Mouse (Mus musculus): ENCODE results near the gene Fkbp9. TPM values are rescaled to one million over a fixed set of nuclear protein-coding genes. Genes with fewer than 3 reads are reported as not detected.

Gene Fkbp9
- total RNA-seq, 1 experiment from 2014 or later, result 28.7 TPM

GRCm38 (mm10) chr6:56917578-56918368 lies 85.9 kb downstream of the Fkbp9 start:
- peak; percentile 12 to 21; a peak in 2 of 4 replicates for ATAC-seq (replicated peaks in 1 of 2; ENCODE audit: insufficient read depth in 1 of 2, low FRiP score in 2 of 2, low TSS enrichment in 1 of 2, low read depth in 1 of 2, poor library complexity in 2 of 2, severe bottlenecking in 2 of 2)

- no peak for ATAC-seq (replicated peaks in 1 of 2; ENCODE audit: insufficient read depth in 1 of 2, low FRiP score in 2 of 2, low TSS enrichment in 1 of 2, low read depth in 1 of 2, poor library complexity in 2 of 2, severe bottlenecking in 2 of 2)
Measured at GRCm38 (mm10) chr6:56919330-56920044, 87.6 kb downstream of the Fkbp9 start.

GRCm38 (mm10) chr6:56920222-56921092 lies 88.6 kb downstream of the Fkbp9 start:
- no peak for ATAC-seq (replicated peaks in 1 of 2; ENCODE audit: insufficient read depth in 1 of 2, low FRiP score in 2 of 2, low TSS enrichment in 1 of 2, low read depth in 1 of 2, poor library complexity in 2 of 2, severe bottlenecking in 2 of 2)

GRCm38 (mm10) chr6:56923331-56923725 lies 91.5 kb downstream of the Fkbp9 start:
- no peak for ATAC-seq (replicated peaks in 1 of 2; ENCODE audit: insufficient read depth in 1 of 2, low FRiP score in 2 of 2, low TSS enrichment in 1 of 2, low read depth in 1 of 2, poor library complexity in 2 of 2, severe bottlenecking in 2 of 2)

- peak; percentile 92 to 95 for ATAC-seq (replicated peaks in 1 of 2; ENCODE audit: insufficient read depth in 1 of 2, low FRiP score in 2 of 2, low TSS enrichment in 1 of 2, low read depth in 1 of 2, poor library complexity in 2 of 2, severe bottlenecking in 2 of 2)
Measured at GRCm38 (mm10) chr6:56923726-56924707, 92.2 kb downstream of the Fkbp9 start, which contains the start of the genes Nt5c3 and Vmn1r4. TSS of gene Nt5c3 (minus strand) at chr6:56923932. TSS of gene Vmn1r4 (plus strand) at chr6:56924015.

Other genes with a start within 250 kb of the Fkbp9 start
- 128 and 144 TPM in 2 replicates for gene Lsm5, start 127.3 kb upstream of the Fkbp9 start, total RNA-seq (2017)
- 58.6 and 66.5 TPM in 2 replicates for gene Avl9, start 117.2 kb upstream of the Fkbp9 start, total RNA-seq (2017)
- 55.6 and 87.1 TPM in 2 replicates for gene Kbtbd2, start 34.2 kb upstream of the Fkbp9 start, total RNA-seq (2017)
- 91.3 and 103 TPM in 2 replicates for gene Nt5c3, start 91.9 kb downstream of the Fkbp9 start, total RNA-seq (2017)
- 1.1 and 1.4 TPM in 2 replicates for gene Vmn1r4, start 92.0 kb downstream of the Fkbp9 start, total RNA-seq (2017)
- gene Vmn1r5, start 138.2 kb downstream of the Fkbp9 start, total RNA-seq (2017), result not detected in 2 replicates
- gene Vmn1r6, start 165.2 kb downstream of the Fkbp9 start, total RNA-seq (2017), result not detected in 2 replicates
- not detected in 2 replicates for gene Vmn1r7, start 193.3 kb downstream of the Fkbp9 start, total RNA-seq (2017)
- not detected in 2 replicates for gene Vmn1r8, start 200.2 kb downstream of the Fkbp9 start, total RNA-seq (2017)
- not detected in 2 replicates for gene Vmn1r9, start 234.7 kb downstream of the Fkbp9 start, total RNA-seq (2017)

Data from hematopoietic stem cell, adult 5-6 weeks (primary cell).